Mouse (Mus musculus) naive thymus-derived CD4-positive, alpha-beta T cell, adult 5 months (primary cell): Measurements from ENCODE around the gene E030025P04Rik. TPM values are rescaled to one million over a fixed set of nuclear protein-coding genes. Genes with fewer than 3 reads are reported as not detected.

Source experiments
- polyA plus RNA-seq: library from polyadenylated mRNA; unstranded; fragments of 100-300 nt; shearing (Covaris generic); gene quantifications from one replicate; pipeline ENCODE4 v1.2.1, GENCODE M21; 2017

Gene E030025P04Rik
- polyA plus RNA-seq: not detected

DNA sequence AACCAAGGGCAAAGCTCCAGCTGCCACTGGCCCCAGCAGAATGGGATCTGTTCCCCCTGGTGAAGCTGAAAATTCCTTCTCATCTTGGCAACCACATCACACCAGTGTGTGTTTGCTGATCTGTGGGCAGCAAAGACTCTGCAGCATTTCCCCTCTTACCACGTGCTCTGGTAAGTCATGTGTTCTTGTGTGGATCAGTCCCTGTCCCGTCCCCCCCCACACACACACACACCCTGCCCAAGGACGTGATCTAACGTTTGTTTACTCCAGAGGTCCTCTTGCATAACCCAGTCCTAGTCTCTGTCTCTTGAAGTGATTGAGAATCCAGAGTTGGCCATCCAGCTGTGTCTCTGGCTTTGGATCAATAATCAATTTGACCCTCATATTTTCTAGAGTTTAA lies at the start of gene E030025P04Rik:
Gene E030025P04Rik (minus strand): TSS at position 134 of the 400 bp plus-strand sequence.

Other genes with a start within 250 kb of the E030025P04Rik start
- 7.7 TPM for gene Axin2, start 224.0 kb downstream of the E030025P04Rik start, polyA plus RNA-seq
- 0.30 TPM for gene Rgs9, start 153.8 kb upstream of the E030025P04Rik start, polyA plus RNA-seq
- gene Gna13, start 218.5 kb upstream of the E030025P04Rik start, polyA plus RNA-seq: 221 TPM